Mouse (Mus musculus): ENCODE results near the gene Drc3. TPM values are rescaled to one million over a fixed set of nuclear protein-coding genes. Genes with fewer than 3 reads are reported as not detected.

Drc3 gene
- polyA plus RNA-seq, 1 experiment: not detected

- peaks cover 67% of the 10 kb centered on the region for H3K4me1 ChIP-seq
- H3K27me3 ChIP-seq (replicated peaks): no peaks in the 10 kb centered on the region
- H3K4me3 ChIP-seq (replicated peaks): peak within 1 kb of the TSS; percentile 98
- TF ChIP-seq FLI1 (IDR thresholded peaks at IDR 0.05; ENCODE audit: low read length): no peak
- no peak for TF ChIP-seq GATA1 (IDR thresholded peaks at IDR 0.05; ENCODE audit: borderline replicate concordance, low read length)
- H3K36me3 ChIP-seq (replicated peaks; ENCODE audit: low read length): peaks cover 9% of the 10 kb centered on the region
- no peaks in the 10 kb centered on the region for H3K9me3 ChIP-seq
These were observed 64.0 kb downstream of the Drc3 start, which contains the start of gene Gid4 for GRCm38 (mm10) chr11:60416963-60417716. Gene Gid4, plus strand, starts transcription at chr11:60417145.

GRCm38 (mm10) chr11:60417717-60418472 is 64.8 kb downstream of the Drc3 start, which contains the start of gene Atpaf2:
Gene Atpaf2, minus strand, starts transcription at chr11:60418457.
- no peak for TF ChIP-seq GATA1 (IDR thresholded peaks at IDR 0.05; ENCODE audit: borderline replicate concordance, low read length)
- TF ChIP-seq FLI1 (IDR thresholded peaks at IDR 0.05; ENCODE audit: low read length): no peak
- H3K27me3 ChIP-seq (replicated peaks): no peaks in the 10 kb centered on the region
- peak within 1 kb of the TSS; percentile 98 for H3K4me3 ChIP-seq (replicated peaks)
- H3K36me3 ChIP-seq (replicated peaks; ENCODE audit: low read length): peaks cover 9% of the 10 kb centered on the region
- H3K4me1 ChIP-seq: peaks cover 66% of the 10 kb centered on the region
- no peaks in the 10 kb centered on the region for H3K9me3 ChIP-seq

- Histone ChIP-seq H3K9me3 (no peaks in the 10 kb centered on the region), H3K27me3 (replicated peaks) (no peaks in the 10 kb centered on the region), H3K36me3 (replicated peaks; ENCODE audit: low read length) (peaks cover 9% of the 10 kb centered on the region), H3K4me1 (peaks cover 71% of the 10 kb centered on the region), H3K4me3 (replicated peaks) (peak overlapping the region; percentile 98)
- TF ChIP-seq GATA1 (IDR thresholded peaks at IDR 0.05; ENCODE audit: borderline replicate concordance, low read length) (no peak), FLI1 (IDR thresholded peaks at IDR 0.05; ENCODE audit: low read length) (no peak)
These were observed 65.3 kb downstream of the Drc3 start for GRCm38 (mm10) chr11:60418473-60418803.

- no peaks in the 10 kb centered on the region for H3K9me3 ChIP-seq
- TF ChIP-seq FLI1 (IDR thresholded peaks at IDR 0.05; ENCODE audit: low read length) (no peak), GATA1 (IDR thresholded peaks at IDR 0.05; ENCODE audit: borderline replicate concordance, low read length) (no peak)
- H3K27me3 ChIP-seq (replicated peaks): no peaks in the 10 kb centered on the region
- peaks cover 34% of the 10 kb centered on the region for H3K36me3 ChIP-seq (replicated peaks; ENCODE audit: low read length)
- no peak overlapping the region for H3K4me3 ChIP-seq (replicated peaks)
- peaks cover 48% of the 10 kb centered on the region for H3K4me1 ChIP-seq
These were observed 69.0 kb downstream of the Drc3 start for GRCm38 (mm10) chr11:60422046-60422668.

GRCm38 (mm10) chr11:60423006-60423405 is 69.9 kb downstream of the Drc3 start:
- TF ChIP-seq FLI1 (IDR thresholded peaks at IDR 0.05; ENCODE audit: low read length) (no peak), GATA1 (IDR thresholded peaks at IDR 0.05; ENCODE audit: borderline replicate concordance, low read length) (no peak)
- no peak overlapping the region for H3K4me3 ChIP-seq (replicated peaks)
- H3K27me3 ChIP-seq (replicated peaks): no peaks in the 10 kb centered on the region
- H3K4me1 ChIP-seq: peaks cover 54% of the 10 kb centered on the region
- peaks cover 42% of the 10 kb centered on the region for H3K36me3 ChIP-seq (replicated peaks; ENCODE audit: low read length)
- H3K9me3 ChIP-seq: no peaks in the 10 kb centered on the region

GRCm38 (mm10) chr11:60426417-60426816 is 73.3 kb downstream of the Drc3 start:
- Histone ChIP-seq H3K36me3 (replicated peaks; ENCODE audit: low read length) (peaks cover 63% of the 10 kb centered on the region), H3K4me1 (peaks cover 26% of the 10 kb centered on the region), H3K4me3 (replicated peaks) (no peak overlapping the region), H3K27me3 (replicated peaks) (no peaks in the 10 kb centered on the region), H3K9me3 (no peaks in the 10 kb centered on the region)
- TF ChIP-seq FLI1 (IDR thresholded peaks at IDR 0.05; ENCODE audit: low read length): no peak
- no peak for TF ChIP-seq GATA1 (IDR thresholded peaks at IDR 0.05; ENCODE audit: borderline replicate concordance, low read length)

GRCm38 (mm10) chr11:60427628-60428027 is 74.5 kb downstream of the Drc3 start:
- TF ChIP-seq GATA1 (IDR thresholded peaks at IDR 0.05; ENCODE audit: borderline replicate concordance, low read length) (no peak), FLI1 (IDR thresholded peaks at IDR 0.05; ENCODE audit: low read length) (no peak)
- Histone ChIP-seq H3K4me1 (peaks cover 19% of the 10 kb centered on the region; the same call in 1 of the 2 replicates), H3K9me3 (no peaks in the 10 kb centered on the region), H3K36me3 (replicated peaks; ENCODE audit: low read length) (peaks cover 75% of the 10 kb centered on the region), H3K4me3 (replicated peaks) (no peak overlapping the region), H3K27me3 (replicated peaks) (no peaks in the 10 kb centered on the region)

GRCm38 (mm10) chr11:60433501-60433900 is 80.4 kb downstream of the Drc3 start:
- H3K36me3 ChIP-seq (replicated peaks; ENCODE audit: low read length): peaks cover 89% of the 10 kb centered on the region

GRCm38 (mm10) chr11:60435133-60435532 is 82.0 kb downstream of the Drc3 start:
- H3K4me3 ChIP-seq (replicated peaks): no peak overlapping the region
- H3K9me3 ChIP-seq: no peaks in the 10 kb centered on the region
- TF ChIP-seq GATA1 (IDR thresholded peaks at IDR 0.05; ENCODE audit: borderline replicate concordance, low read length): no peak
- no peak for TF ChIP-seq FLI1 (IDR thresholded peaks at IDR 0.05; ENCODE audit: low read length)
- no peaks in the 10 kb centered on the region for H3K27me3 ChIP-seq (replicated peaks)
- peaks cover 59% of the 10 kb centered on the region for H3K4me1 ChIP-seq
- H3K36me3 ChIP-seq (replicated peaks; ENCODE audit: low read length): peaks cover 87% of the 10 kb centered on the region

More at GRCm38 (mm10) chr11:60433501-60433900, 80.4 kb downstream of the Drc3 start:
- H3K27me3 ChIP-seq (replicated peaks): no peaks in the 10 kb centered on the region
- TF ChIP-seq FLI1 (IDR thresholded peaks at IDR 0.05; ENCODE audit: low read length): no peak
- no peak for TF ChIP-seq GATA1 (IDR thresholded peaks at IDR 0.05; ENCODE audit: borderline replicate concordance, low read length)
- H3K4me1 ChIP-seq: peaks cover 59% of the 10 kb centered on the region
- H3K9me3 ChIP-seq: no peaks in the 10 kb centered on the region
- peak overlapping the region; percentile 16 for H3K4me3 ChIP-seq (replicated peaks)
